ENCODE assay signal across 9 mouse cellular contexts in the genomic region with DNA sequence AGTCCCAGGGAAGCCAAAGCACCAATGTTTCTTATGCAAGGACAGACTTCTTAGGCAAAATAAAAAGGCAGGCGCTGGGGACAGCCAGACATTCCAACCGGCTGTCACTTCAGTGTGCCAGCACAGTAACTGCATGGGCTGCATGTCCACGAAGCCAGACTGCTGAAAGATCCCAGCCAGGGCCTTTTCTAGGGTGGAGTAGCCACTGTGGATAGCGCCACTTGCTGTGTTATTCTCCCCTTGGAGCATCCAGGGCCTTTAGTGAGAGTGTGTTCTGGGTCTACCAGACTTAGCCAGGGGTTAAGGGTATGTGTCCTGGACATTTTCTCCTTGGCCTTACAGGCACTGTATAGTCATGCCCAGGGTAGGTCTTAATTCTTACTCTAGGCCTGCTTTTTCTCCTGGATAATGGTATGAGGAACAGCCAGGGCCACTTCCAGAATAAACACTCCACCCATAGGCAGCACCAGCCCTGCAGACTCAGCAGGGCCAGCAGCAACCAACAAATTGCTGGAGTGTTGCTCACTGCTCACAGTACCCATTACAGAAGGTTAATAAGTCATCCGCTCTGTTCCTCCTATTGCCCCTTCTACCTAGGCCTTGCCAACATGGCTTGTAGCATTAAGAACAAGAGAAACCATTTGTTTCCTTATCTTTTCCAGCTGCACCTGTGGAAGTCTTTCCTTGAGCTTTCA. TPM values are rescaled to one million over a fixed set of nuclear protein-coding genes. Genes with fewer than 3 reads are reported as not detected.
DNase-seq lines count a peak whose midpoint lies in the region; ATAC-seq and TF ChIP-seq lines count a peak whose summit lies in the region.
"Had no signal": no experiment of that assay in that cellular context is flagged by ENCODE, and none has a peak within 500 bp of the region (broad histone marks: within the 10 kb centered on the region; RNA-seq: fewer than 3 reads in every experiment).

No protein-coding gene starts in this region.

- H3K9me3 ChIP-seq in hindbrain, embryonic 13.5 days = no peaks in the 10 kb centered on the region
- H3K9me3 ChIP-seq in liver, embryonic 12.5 days (replicated peaks) = no peaks in the 10 kb centered on the region
- no peaks in the 10 kb centered on the region for H3K9me3 ChIP-seq in neural tube, embryonic 15.5 days (replicated peaks)

- intact Hi-C loops in left cerebral cortex, postnatal 10 days (cut with DNase I) = no loop called here
- intact Hi-C loops in left cerebral cortex, postnatal 4 days (cut with DNase I) = no loop called here

- TF ChIP-seq CTCF in bone marrow macrophage, adult 2 months (IDR thresholded peaks at IDR 0.05; ENCODE audit: low read depth, low read length) = no peak

- peak overlapping the region; percentile 13; the same call in 1 of the 2 replicates for H3K9ac ChIP-seq in hindbrain, embryonic 13.5 days
- no peak overlapping the region for H3K9ac ChIP-seq in liver, embryonic 12.5 days
- H3K9ac ChIP-seq in neural tube, embryonic 15.5 days (replicated peaks) = 0 out of 2 replicates have a peak overlapping the region, but pooled peaks have one; percentile 7

- H3K4me2 ChIP-seq in hindbrain, embryonic 13.5 days = no peak overlapping the region
- peak overlapping the region; percentile 81 for H3K4me2 ChIP-seq in liver, embryonic 12.5 days
- H3K4me2 ChIP-seq in neural tube, embryonic 15.5 days = no peak overlapping the region

- H3K4me3 ChIP-seq in bone marrow macrophage, adult 2 months (ENCODE audit: insufficient read depth, low read length) = no peak overlapping the region
- no peak overlapping the region for H3K4me3 ChIP-seq in hindbrain, embryonic 13.5 days
- H3K4me3 ChIP-seq in liver, embryonic 12.5 days = no peak overlapping the region
- no peak overlapping the region for H3K4me3 ChIP-seq in neural tube, embryonic 15.5 days (replicated peaks)

- peak; percentile 74 for DNase-seq in 3T3-L1 (ENCODE audit: low read depth, low spot score)
- DNase-seq in left cerebral cortex, postnatal 10 days (ENCODE audit: extremely low spot score in 1 of 2, low spot score in 2 of 2) = no peak
- DNase-seq in layer of hippocampus, adult 8-10 months (ENCODE audit: low spot score in 2 of 2) = no peak
- DNase-seq in left cerebral cortex, postnatal 4 days = no peak

- peaks cover 6% of the 10 kb centered on the region; the same call in 1 of the 2 replicates for H3K36me3 ChIP-seq in hindbrain, embryonic 13.5 days
- peaks cover 6% of the 10 kb centered on the region; the same call in 1 of the 2 replicates for H3K36me3 ChIP-seq in liver, embryonic 12.5 days
- H3K36me3 ChIP-seq in neural tube, embryonic 15.5 days = 0 out of 2 replicates have a peak, but pooled peaks cover 4% of the 10 kb centered on the region

- WGBS in hindbrain, embryonic 13.5 days = 59% methylated on average over 5 of the region's 5 CpGs
- 80% methylated on average over 5 of the region's 5 CpGs for WGBS in liver, embryonic 12.5 days (ENCODE audit: insufficient replicate concordance)
- WGBS in neural tube, embryonic 15.5 days = 56% methylated on average over 5 of the region's 5 CpGs

- peak overlapping the region; percentile 76 for H3K27ac ChIP-seq in bone marrow macrophage, adult 2 months (ENCODE audit: insufficient read depth, low read depth, low read length)
- peak overlapping the region; percentile 82 for H3K27ac ChIP-seq in hindbrain, embryonic 13.5 days
- H3K27ac ChIP-seq in liver, embryonic 12.5 days = peak overlapping the region; percentile 82
- H3K27ac ChIP-seq in neural tube, embryonic 15.5 days (replicated peaks) = peak overlapping the region; percentile 79

- no peak for TF ChIP-seq POLR2A in bone marrow macrophage, adult 2 months (IDR thresholded peaks at IDR 0.05; ENCODE audit: borderline replicate concordance, low read depth, low read length)

- peaks cover 30% of the 10 kb centered on the region for H3K4me1 ChIP-seq in bone marrow macrophage, adult 2 months (ENCODE audit: control insufficient read depth, insufficient read depth, low read length)
- H3K4me1 ChIP-seq in hindbrain, embryonic 13.5 days (replicated peaks) = peaks cover 30% of the 10 kb centered on the region
- peaks cover 52% of the 10 kb centered on the region for H3K4me1 ChIP-seq in liver, embryonic 12.5 days
- H3K4me1 ChIP-seq in neural tube, embryonic 15.5 days = peaks cover 28% of the 10 kb centered on the region

- no peaks in the 10 kb centered on the region for H3K27me3 ChIP-seq in hindbrain, embryonic 13.5 days
- H3K27me3 ChIP-seq in liver, embryonic 12.5 days (replicated peaks) = peaks cover 10% of the 10 kb centered on the region
- H3K27me3 ChIP-seq in neural tube, embryonic 15.5 days (replicated peaks) = no peaks in the 10 kb centered on the region

- no peak for ATAC-seq in hindbrain, embryonic 13.5 days (ENCODE audit: low FRiP score)
- ATAC-seq in liver, embryonic 12.5 days = no peak
- ATAC-seq in neural tube, embryonic 15.5 days (ENCODE audit: low FRiP score) = no peak

RNA-seq across cellular contexts. Expression of a gene that starts 6.8 kb away (rescaled TPM):
- polyA plus RNA-seq in bone marrow macrophage, adult 2 months (2012; ENCODE audit: insufficient read depth, insufficient read length, missing spikeins) = 0.65 and 1.3 TPM in 2 replicates
- 21.8 and 22.5 TPM in 2 replicates for polyA plus RNA-seq in hindbrain, embryonic 13.5 days (2015; fragmentation: Nextera tagmentation; extraction: Ambion mirVana)
- 6.1 and 7.3 TPM in 2 replicates for polyA plus RNA-seq in liver, embryonic 12.5 days (2016; fragmentation: Nextera tagmentation; extraction: Ambion mirVana)
- polyA plus RNA-seq in neural tube, embryonic 15.5 days (2015; fragmentation: Nextera tagmentation; extraction: Ambion mirVana) = 17.2 and 18.7 TPM in 2 replicates
- 10 to 100 TPM; 15.9 to 18.9 TPM for total RNA-seq in left cerebral cortex, postnatal 10 days (2021)
- 10 to 100 TPM; 10.9 to 18.4 (median 11.9) TPM for total RNA-seq in layer of hippocampus, adult 8-10 months (2022)
- 10 to 100 TPM; 29.0 to 32.8 TPM for total RNA-seq in left cerebral cortex, postnatal 4 days (2021)
- total RNA-seq: neutrophil, adult 5-6 weeks had no signal

RNA-seq across cellular contexts. Expression of a gene that starts 28.0 kb away (rescaled TPM):
- polyA plus RNA-seq in bone marrow macrophage, adult 2 months (2012; ENCODE audit: insufficient read depth, insufficient read length, missing spikeins) = 7.1 and 8.0 TPM in 2 replicates
- 9.6 and 10.0 TPM in 2 replicates for polyA plus RNA-seq in hindbrain, embryonic 13.5 days (2015; fragmentation: Nextera tagmentation; extraction: Ambion mirVana)
- polyA plus RNA-seq in liver, embryonic 12.5 days (2016; fragmentation: Nextera tagmentation; extraction: Ambion mirVana) = 13.3 and 14.3 TPM in 2 replicates
- polyA plus RNA-seq in neural tube, embryonic 15.5 days (2015; fragmentation: Nextera tagmentation; extraction: Ambion mirVana) = 8.6 and 12.3 TPM in 2 replicates
- total RNA-seq in left cerebral cortex, postnatal 10 days (2021) = 1 to 10 TPM; 3.1 to 3.4 TPM
- 1 to 10 TPM; 5.8 to 7.4 (median 7.4) TPM for total RNA-seq in layer of hippocampus, adult 8-10 months (2022)
- total RNA-seq in left cerebral cortex, postnatal 4 days (2021) = 10 to 100 TPM; 13.0 to 13.4 TPM

RNA-seq across cellular contexts. Expression of a gene that starts 37.1 kb away (rescaled TPM):
- 27.3 and 39.7 TPM in 2 replicates for polyA plus RNA-seq in bone marrow macrophage, adult 2 months (2012; ENCODE audit: insufficient read depth, insufficient read length, missing spikeins)
- polyA plus RNA-seq in hindbrain, embryonic 13.5 days (2015; fragmentation: Nextera tagmentation; extraction: Ambion mirVana) = 169 and 188 TPM in 2 replicates
- polyA plus RNA-seq in liver, embryonic 12.5 days (2016; fragmentation: Nextera tagmentation; extraction: Ambion mirVana) = 76.2 and 81.9 TPM in 2 replicates
- polyA plus RNA-seq in neural tube, embryonic 15.5 days (2015; fragmentation: Nextera tagmentation; extraction: Ambion mirVana) = 150 and 179 TPM in 2 replicates
- 10 to 100 TPM; 78.2 to 86.0 TPM for total RNA-seq in left cerebral cortex, postnatal 10 days (2021)
- 100 to 1,000 TPM in 1 of 4 experiments, 10 to 100 TPM in 3; 81.5 to 100 (median 89.5) TPM for total RNA-seq in layer of hippocampus, adult 8-10 months (2022)
- 10 to 100 TPM; 76.7 to 85.7 TPM for total RNA-seq in left cerebral cortex, postnatal 4 days (2021)

RNA-seq across cellular contexts. Expression of a gene that starts 46.0 kb away (rescaled TPM):
- polyA plus RNA-seq in bone marrow macrophage, adult 2 months (2012; ENCODE audit: insufficient read depth, insufficient read length, missing spikeins) = 1.6 and 3.8 TPM in 2 replicates
- polyA plus RNA-seq in hindbrain, embryonic 13.5 days (2015; fragmentation: Nextera tagmentation; extraction: Ambion mirVana) = 24.6 and 27.0 TPM in 2 replicates
- 5.1 and 5.6 TPM in 2 replicates for polyA plus RNA-seq in liver, embryonic 12.5 days (2016; fragmentation: Nextera tagmentation; extraction: Ambion mirVana)
- 22.4 and 26.3 TPM in 2 replicates for polyA plus RNA-seq in neural tube, embryonic 15.5 days (2015; fragmentation: Nextera tagmentation; extraction: Ambion mirVana)
- total RNA-seq in left cerebral cortex, postnatal 10 days (2021) = 10 to 100 TPM; 19.7 to 20.6 TPM
- 10 to 100 TPM; 10.4 to 14.5 (median 11.2) TPM for total RNA-seq in layer of hippocampus, adult 8-10 months (2022)
- total RNA-seq in left cerebral cortex, postnatal 4 days (2021) = 10 to 100 TPM; 34.2 to 41.4 TPM

RNA-seq across cellular contexts. Expression of a gene that starts 52.1 kb away (rescaled TPM):
- 1.5 TPM in 1 of 2 replicates, not detected in the other for polyA plus RNA-seq in bone marrow macrophage, adult 2 months (2012; ENCODE audit: insufficient read depth, insufficient read length, missing spikeins)
- 6.3 and 7.3 TPM in 2 replicates for polyA plus RNA-seq in hindbrain, embryonic 13.5 days (2015; fragmentation: Nextera tagmentation; extraction: Ambion mirVana)
- 4.7 and 5.0 TPM in 2 replicates for polyA plus RNA-seq in liver, embryonic 12.5 days (2016; fragmentation: Nextera tagmentation; extraction: Ambion mirVana)
- polyA plus RNA-seq in neural tube, embryonic 15.5 days (2015; fragmentation: Nextera tagmentation; extraction: Ambion mirVana) = 7.1 and 8.8 TPM in 2 replicates
- 1 to 10 TPM; 5.1 to 6.4 TPM for total RNA-seq in left cerebral cortex, postnatal 10 days (2021)
- total RNA-seq in layer of hippocampus, adult 8-10 months (2022) = 10 to 100 TPM in 1 of 4 experiments, 1 to 10 TPM in 3; 4.8 to 10.2 (median 6.7) TPM
- total RNA-seq in left cerebral cortex, postnatal 4 days (2021) = 1 to 10 TPM; 2.6 to 3.2 TPM
